Mouse (Mus musculus): ENCODE results near the gene Med22.

Gene Med22

GRCm38 (mm10) chr2:26878571-26878970 is 31.9 kb downstream of the Med22 start:
- CTCF ChIA-PET = interaction anchor here (1.1 kb wide), 1 partner anchor 578 kb away, joined by 9 read pairs; no protein-coding TSS in a partner anchor

GRCm38 (mm10) chr2:26870666-26871065 is 39.8 kb downstream of the Med22 start:
- CTCF ChIA-PET = no interaction called here

GRCm38 (mm10) chr2:26864879-26865278 is 45.6 kb downstream of the Med22 start, which contains the start of gene Abo:
Gene Abo (minus strand): TSS chr2:26864979.
- CTCF ChIA-PET = no interaction called here

- CTCF ChIA-PET = interaction anchor here (0.6 kb wide), 1 partner anchor 15 kb away, joined by 3 read pairs; no protein-coding TSS in a partner anchor
Observed at GRCm38 (mm10) chr2:26862856-26863255, 47.6 kb downstream of the Med22 start.
